Mouse (Mus musculus) neural tube, embryonic 13.5 days (tissue): Measurements from ENCODE around the gene Rgs9. TPM values are rescaled to one million over a fixed set of nuclear protein-coding genes. Genes with fewer than 3 reads are reported as not detected.

ENCODE experiments used
- ATAC-seq: fragments of 200-750 bp; cut with Nextera tagmentation; 2 replicates; pipeline ENCODE4 v1.8.0; 2017; ENCODE audit warnings: low read depth, mild to moderate bottlenecking, moderate TSS enrichment, moderate library complexity
- H3K27ac ChIP-seq: fragments of 300-500 bp; sonication (generic); replicated peaks from 2 replicates; pipeline ENCODE4 v1.5.1; 2015; ENCODE audit warnings: moderate library complexity, mild to moderate bottlenecking, inconsistent platforms
- H3K27me3 ChIP-seq: fragments of 300-500 bp; sonication (generic); 2 replicates; pipeline ENCODE4 v1.6.1; 2015; ENCODE audit warnings: mild to moderate bottlenecking, inconsistent platforms
- H3K36me3 ChIP-seq: fragments of 300-500 bp; sonication (generic); 2 replicates; pipeline ENCODE4 v1.6.1; 2015; ENCODE audit warnings: mild to moderate bottlenecking, inconsistent platforms
- H3K4me1 ChIP-seq: fragments of 300-500 bp; sonication (generic); replicated peaks from 2 replicates; pipeline ENCODE4 v1.6.1; 2015; ENCODE audit warnings: inconsistent platforms
- H3K4me2 ChIP-seq: fragments of 300-500 bp; sonication (generic); 2 replicates; pipeline ENCODE4 v1.6.1; 2015; ENCODE audit warnings: inconsistent platforms, mild to moderate bottlenecking, moderate library complexity
- H3K4me3 ChIP-seq: fragments of 300-500 bp; sonication (generic); 2 replicates; pipeline ENCODE4 v1.5.1; 2015; ENCODE audit warnings: mild to moderate bottlenecking, inconsistent platforms
- H3K9ac ChIP-seq: fragments of 300-500 bp; sonication (generic); 2 replicates; pipeline ENCODE4 v1.6.1; 2015; ENCODE audit warnings: moderate library complexity, mild to moderate bottlenecking, inconsistent platforms
- H3K9me3 ChIP-seq: fragments of 300-500 bp; sonication (generic); 2 replicates; pipeline ENCODE4 v1.6.1; 2016; ENCODE audit warnings: inconsistent platforms
- WGBS: fragments of 180-500 bp; shearing (Covaris S2); methylation state at CpG from one replicate; pipeline ENCODE4 v1.1.7; 2015; 5-methylcytosine and 5-hydroxymethylcytosine counted together
- polyA plus RNA-seq: library from polyadenylated mRNA; unstranded; fragments of >200 nt; fragmentation: Nextera tagmentation; extraction: Ambion mirVana; gene quantifications from 2 replicates; pipeline ENCODE4 v1.2.1, GENCODE M21; 2015

The Rgs9 gene
- polyA plus RNA-seq, 1 experiment from 2014 or later: 4.4 TPM

DNA sequence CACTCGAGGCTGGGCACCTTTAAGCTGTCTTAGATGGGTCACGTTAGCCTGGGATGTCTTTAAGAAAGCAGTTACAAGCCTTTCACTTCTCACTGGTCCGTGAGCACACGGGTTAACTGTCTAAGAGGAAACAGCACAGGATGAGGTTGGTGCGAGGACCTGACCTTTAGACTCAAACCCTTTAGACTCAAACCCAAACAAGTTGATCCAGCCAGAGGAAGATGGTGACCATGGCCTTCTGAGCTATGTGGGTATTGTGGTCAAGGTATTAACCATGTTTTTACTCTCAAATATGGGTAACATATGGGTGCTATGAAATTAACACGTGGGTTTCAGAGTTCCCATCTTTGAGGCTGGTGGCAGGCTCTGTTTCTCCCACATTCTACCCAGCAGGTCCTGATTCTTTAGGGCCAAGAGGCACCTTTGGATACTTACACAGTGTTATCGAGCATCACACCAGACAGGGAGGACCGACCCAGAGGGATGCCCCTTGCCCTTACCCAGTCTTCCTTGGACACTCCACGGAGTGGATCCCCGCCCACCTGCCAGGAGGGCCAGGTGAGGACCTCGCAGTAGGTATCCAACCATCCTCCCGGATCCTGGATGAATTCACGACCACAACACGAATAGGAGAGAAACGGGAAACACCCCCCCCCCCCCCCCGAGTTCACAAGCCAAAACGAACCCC, 32.9 kb upstream of the Rgs9 start:
- peaks cover 36% of the 10 kb centered on the region for H3K4me1 ChIP-seq
- no peak overlapping the region for H3K27ac ChIP-seq
- H3K27me3 ChIP-seq: no peaks in the 10 kb centered on the region
- peak overlapping the region; percentile 44 for H3K4me2 ChIP-seq
- 35% methylated on average over 17 of the region's 17 CpGs for WGBS
- peak; percentile 59 for ATAC-seq
- H3K4me3 ChIP-seq: no peak overlapping the region
- no peaks in the 10 kb centered on the region for H3K9me3 ChIP-seq
- H3K9ac ChIP-seq: no peak overlapping the region
- H3K36me3 ChIP-seq: no peaks in the 10 kb centered on the region

DNA sequence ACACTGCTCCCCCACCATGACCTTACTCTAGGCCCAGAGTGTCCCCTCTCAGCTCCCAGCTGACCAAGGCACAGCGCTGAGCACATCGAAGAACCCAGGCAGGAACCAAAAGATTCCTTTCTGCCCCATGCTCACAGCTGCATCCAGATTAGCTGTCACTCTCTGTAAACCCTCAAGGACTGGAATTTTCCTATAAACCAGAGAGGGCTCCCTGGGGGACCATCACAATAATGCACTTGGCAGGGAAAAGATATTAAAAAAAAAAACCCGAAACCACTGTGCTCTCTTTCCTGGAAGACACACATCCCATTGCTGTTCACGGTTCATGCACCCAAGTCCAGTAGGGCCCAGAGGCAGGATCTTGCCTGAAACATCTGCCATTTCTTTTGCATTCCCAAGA, 31.4 kb upstream of the Rgs9 start:
- Histone ChIP-seq H3K36me3 (no peaks in the 10 kb centered on the region), H3K4me1 (peaks cover 36% of the 10 kb centered on the region), H3K9ac (no peak overlapping the region), H3K4me3 (no peak overlapping the region), H3K9me3 (no peaks in the 10 kb centered on the region), H3K27me3 (no peaks in the 10 kb centered on the region; the same call in 1 of the 2 replicates), H3K4me2 (no peak overlapping the region), H3K27ac (no peak overlapping the region)
- WGBS: 43% methylated on average over 4 of the region's 4 CpGs
- no peak for ATAC-seq

DNA sequence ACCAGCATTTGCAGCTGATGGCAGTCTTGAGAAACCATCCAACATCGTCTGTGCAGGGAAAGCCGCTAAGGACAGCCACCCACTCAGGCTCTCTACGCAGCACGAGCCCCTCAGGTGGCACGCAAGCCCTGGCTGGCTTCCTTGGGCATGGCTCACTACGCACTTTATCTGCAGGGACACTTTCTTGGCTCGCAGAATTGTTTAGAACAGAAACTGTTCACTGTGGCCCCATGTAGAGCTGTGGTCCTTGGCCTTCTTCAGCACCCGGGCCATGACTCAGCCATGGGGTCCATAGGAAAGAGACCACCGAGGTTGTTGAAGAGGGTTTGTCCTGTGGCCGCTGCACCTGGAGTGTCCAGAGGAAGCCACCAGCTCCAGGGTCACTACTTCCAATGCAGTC, 30.0 kb upstream of the Rgs9 start:
- WGBS: 87% methylated on average over 10 of the region's 10 CpGs
- H3K27ac ChIP-seq: peak overlapping the region; percentile 71; the same call in 1 of the 2 replicates
- ATAC-seq: no peak
- no peak overlapping the region for H3K4me3 ChIP-seq
- H3K9ac ChIP-seq: no peak overlapping the region
- no peaks in the 10 kb centered on the region; the same call in 1 of the 2 replicates for H3K27me3 ChIP-seq
- H3K4me1 ChIP-seq: peaks cover 36% of the 10 kb centered on the region
- no peaks in the 10 kb centered on the region for H3K36me3 ChIP-seq
- no peaks in the 10 kb centered on the region for H3K9me3 ChIP-seq
- H3K4me2 ChIP-seq: no peak overlapping the region

DNA sequence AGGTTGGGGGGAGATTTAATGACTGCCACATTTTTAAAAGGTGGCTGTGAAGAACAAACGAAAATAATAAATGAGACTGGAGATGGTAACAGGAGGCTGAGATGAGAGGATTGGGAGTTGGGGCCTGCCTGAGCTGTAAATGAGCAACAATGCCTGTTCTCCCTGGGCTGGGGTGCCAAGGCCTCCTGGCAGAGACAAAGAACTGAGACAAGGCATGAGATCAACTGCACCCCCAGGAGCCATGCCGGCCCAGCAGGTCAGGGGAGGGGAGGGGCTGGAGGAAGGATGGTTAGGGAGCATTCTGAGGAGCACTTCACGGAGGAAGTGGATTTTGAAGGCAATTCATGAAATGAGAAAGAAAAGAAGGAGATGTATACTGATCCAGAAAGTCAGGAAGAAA, 29.5 kb upstream of the Rgs9 start:
- WGBS: 22% methylated on average over 3 of the region's 3 CpGs
- H3K27ac ChIP-seq: peak overlapping the region; percentile 71
- peaks cover 36% of the 10 kb centered on the region for H3K4me1 ChIP-seq
- no peaks in the 10 kb centered on the region for H3K36me3 ChIP-seq
- no peaks in the 10 kb centered on the region; the same call in 1 of the 2 replicates for H3K27me3 ChIP-seq
- H3K9me3 ChIP-seq: no peaks in the 10 kb centered on the region
- no peak overlapping the region for H3K9ac ChIP-seq
- no peak overlapping the region for H3K4me3 ChIP-seq
- ATAC-seq: no peak
- H3K4me2 ChIP-seq: no peak overlapping the region

DNA sequence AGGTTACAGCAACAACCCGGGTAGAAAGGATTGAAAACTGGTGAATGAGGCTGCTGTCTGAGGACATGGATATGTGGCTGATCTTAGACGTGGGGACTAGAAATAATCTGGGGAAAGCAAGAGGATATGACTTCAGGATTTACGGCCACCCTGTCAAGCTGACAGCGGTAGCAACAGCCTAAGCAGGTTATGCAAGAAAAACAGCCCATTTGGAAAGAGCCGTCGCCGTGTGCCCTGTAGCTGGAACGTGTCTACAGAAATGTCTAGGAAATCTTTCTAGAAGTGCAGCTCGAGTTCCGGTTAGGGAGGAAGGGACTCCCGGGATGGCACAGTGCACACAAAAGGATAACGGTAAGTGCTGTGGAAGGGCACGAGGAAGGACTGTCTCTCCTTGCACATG, 28.3 kb upstream of the Rgs9 start:
- 72% methylated on average over 13 of the region's 13 CpGs for WGBS
- Histone ChIP-seq H3K9me3 (no peaks in the 10 kb centered on the region), H3K9ac (no peak overlapping the region), H3K4me3 (no peak overlapping the region), H3K36me3 (no peaks in the 10 kb centered on the region), H3K27ac (peak overlapping the region; percentile 71; the same call in 1 of the 2 replicates), H3K4me2 (no peak overlapping the region), H3K27me3 (no peaks in the 10 kb centered on the region; the same call in 1 of the 2 replicates), H3K4me1 (peaks cover 29% of the 10 kb centered on the region)
- no peak for ATAC-seq

DNA sequence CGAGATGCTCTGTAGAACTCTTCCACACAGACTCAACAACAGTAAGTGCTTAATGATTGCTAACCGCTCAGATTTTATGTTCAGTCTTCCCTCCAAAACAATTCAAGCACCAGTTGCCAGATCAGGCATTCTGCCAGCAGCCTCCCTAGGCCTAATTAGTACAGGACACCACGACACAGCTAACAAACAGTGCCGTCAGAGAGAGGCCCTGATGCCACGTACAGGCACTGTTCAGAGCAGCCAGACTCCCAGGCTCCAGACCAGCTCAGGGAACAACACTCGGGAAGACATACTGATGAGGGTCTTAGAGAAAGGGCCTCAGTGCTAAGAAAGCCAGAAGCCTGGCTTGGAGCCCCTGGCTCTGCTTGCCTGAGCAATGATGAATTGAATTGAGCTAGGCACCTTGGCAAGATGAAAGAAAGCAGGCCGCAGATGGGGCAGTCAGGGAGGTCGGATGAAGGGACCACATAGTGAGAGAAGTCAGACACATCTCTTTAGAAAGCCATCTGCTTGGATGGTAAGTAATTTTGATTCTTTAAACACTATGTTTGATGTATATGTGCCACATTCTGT, 22.5 kb upstream of the Rgs9 start:
- Histone ChIP-seq H3K36me3 (no peaks in the 10 kb centered on the region), H3K9me3 (no peaks in the 10 kb centered on the region), H3K4me3 (no peak overlapping the region), H3K4me1 (peaks cover 8% of the 10 kb centered on the region), H3K27ac (peak overlapping the region; percentile 69), H3K4me2 (no peak overlapping the region), H3K9ac (no peak overlapping the region), H3K27me3 (peaks cover 9% of the 10 kb centered on the region)
- peak; percentile 87 for ATAC-seq
- WGBS: 34% methylated on average over 8 of the region's 8 CpGs

DNA sequence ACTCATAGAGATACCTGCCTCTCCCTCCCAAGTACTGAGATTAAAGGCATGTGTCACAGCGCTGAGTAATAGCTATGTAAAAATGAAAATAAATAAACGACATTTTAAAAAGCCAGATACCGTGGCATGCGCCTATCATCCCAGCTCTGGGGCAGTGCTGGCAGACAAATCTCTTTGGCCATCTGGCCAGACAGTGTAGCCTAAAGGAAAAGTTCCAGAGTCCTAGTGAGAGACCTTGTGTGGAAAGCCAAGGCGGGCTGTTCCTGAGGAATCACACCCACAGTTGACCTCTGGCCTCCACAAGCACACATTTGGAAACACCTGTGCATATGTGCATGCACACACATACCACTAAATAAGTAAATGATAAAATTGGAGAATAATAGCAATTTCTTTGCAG, 22.0 kb upstream of the Rgs9 start:
- 85% methylated on average over 5 of the region's 5 CpGs for WGBS
- H3K9me3 ChIP-seq: no peaks in the 10 kb centered on the region
- no peak overlapping the region for H3K4me2 ChIP-seq
- H3K27ac ChIP-seq: no peak overlapping the region
- H3K4me3 ChIP-seq: no peak overlapping the region
- peaks cover 14% of the 10 kb centered on the region for H3K27me3 ChIP-seq
- H3K9ac ChIP-seq: no peak overlapping the region
- peak; percentile 33; the same call in 1 of the 2 replicates for ATAC-seq
- H3K36me3 ChIP-seq: no peaks in the 10 kb centered on the region
- H3K4me1 ChIP-seq: peaks cover 8% of the 10 kb centered on the region

DNA sequence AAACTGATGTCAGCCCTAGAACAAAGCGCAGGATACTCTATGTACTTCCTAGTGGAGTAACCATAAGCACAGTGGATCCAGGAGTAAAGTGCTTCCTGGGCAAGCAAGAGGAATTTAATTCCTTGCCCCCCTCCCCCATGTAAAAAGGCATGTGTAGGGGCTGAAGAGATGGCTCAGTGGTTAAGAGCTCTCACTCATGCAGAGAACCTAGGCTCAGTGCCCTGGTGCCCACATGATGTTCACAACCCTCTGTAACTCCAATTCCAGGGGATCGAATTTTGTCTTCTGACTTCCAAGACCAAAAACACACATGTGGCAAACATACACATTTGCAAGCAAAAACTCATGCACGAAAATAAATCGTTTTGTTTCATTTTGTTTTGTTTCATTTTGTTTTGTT, 21.5 kb upstream of the Rgs9 start:
- no peaks in the 10 kb centered on the region for H3K36me3 ChIP-seq
- no peak overlapping the region for H3K9ac ChIP-seq
- H3K4me3 ChIP-seq: no peak overlapping the region
- no peak for ATAC-seq
- no peaks in the 10 kb centered on the region for H3K9me3 ChIP-seq
- H3K27me3 ChIP-seq: peaks cover 16% of the 10 kb centered on the region
- WGBS: 92% methylated on average over 4 of the region's 4 CpGs
- no peak overlapping the region for H3K27ac ChIP-seq
- no peak overlapping the region for H3K4me2 ChIP-seq
- peaks cover 8% of the 10 kb centered on the region for H3K4me1 ChIP-seq

DNA sequence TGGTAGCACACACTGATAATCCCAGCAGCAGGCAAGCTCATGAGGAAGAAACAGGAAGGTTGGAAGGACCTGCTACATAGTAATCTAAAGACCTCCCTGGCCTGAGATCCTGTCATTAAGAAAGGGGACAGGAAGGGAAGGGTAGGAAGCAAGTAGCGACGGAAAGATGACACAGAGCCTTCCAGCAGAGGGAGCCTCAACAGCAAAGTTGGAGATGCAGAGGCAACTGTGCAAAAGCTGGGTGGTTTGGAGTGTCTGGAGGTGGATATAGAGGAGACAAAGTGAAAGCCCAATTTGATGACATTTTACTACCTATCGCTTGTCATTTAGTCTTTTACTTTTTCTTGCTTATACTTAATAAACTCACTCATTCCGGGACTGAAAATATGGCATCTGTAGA, 19.0 kb upstream of the Rgs9 start:
- 45% methylated on average over 4 of the region's 4 CpGs for WGBS
- Histone ChIP-seq H3K27ac (no peak overlapping the region), H3K36me3 (no peaks in the 10 kb centered on the region), H3K27me3 (peaks cover 26% of the 10 kb centered on the region), H3K4me3 (no peak overlapping the region), H3K9ac (no peak overlapping the region), H3K4me2 (no peak overlapping the region), H3K4me1 (peaks cover 12% of the 10 kb centered on the region), H3K9me3 (no peaks in the 10 kb centered on the region)
- no peak for ATAC-seq

DNA sequence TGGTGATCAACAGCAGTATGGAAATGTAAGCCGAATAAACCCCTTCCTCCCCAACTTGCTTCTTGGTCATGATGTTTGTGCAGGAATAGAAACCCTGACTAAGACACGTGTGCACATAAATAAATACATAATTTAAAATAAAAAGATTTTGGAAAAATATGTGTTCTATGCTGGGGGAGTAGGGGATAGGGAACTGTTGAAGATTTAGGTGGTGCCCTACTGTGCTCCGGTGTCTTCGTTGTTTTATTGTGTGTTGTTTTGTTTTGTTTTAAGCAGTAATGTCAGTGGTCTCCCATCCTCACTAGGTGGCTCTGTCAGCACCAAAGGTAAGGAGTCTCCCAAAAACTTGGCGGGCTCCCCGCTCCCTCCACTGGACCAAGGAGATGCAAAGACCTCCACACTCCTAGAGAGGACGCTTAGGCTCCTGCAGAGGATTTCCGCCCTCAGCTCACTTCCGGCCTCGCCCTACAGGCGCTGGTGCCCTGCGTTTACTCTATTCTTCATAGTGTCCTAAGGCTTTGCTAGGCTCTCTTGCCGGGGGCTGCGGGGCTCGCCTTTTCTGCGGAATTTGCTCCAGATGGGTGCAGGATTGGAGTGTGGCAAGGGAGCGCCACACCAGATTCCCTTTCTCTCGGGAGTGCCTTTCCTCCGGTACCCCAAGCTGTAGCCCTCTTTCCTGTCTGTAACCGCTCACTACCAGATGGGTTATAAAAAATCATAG, 14.1 kb upstream of the Rgs9 start:
- Histone ChIP-seq H3K4me1 (peaks cover 4% of the 10 kb centered on the region; the same call in 1 of the 2 replicates), H3K4me2 (peak overlapping the region; percentile 63), H3K36me3 (no peaks in the 10 kb centered on the region), H3K4me3 (peak overlapping the region; percentile 46), H3K27me3 (peaks cover 26% of the 10 kb centered on the region), H3K9ac (peak overlapping the region; percentile 76), H3K27ac (peak overlapping the region; percentile 67), H3K9me3 (no peaks in the 10 kb centered on the region)
- peak; percentile 96 for ATAC-seq
- WGBS: 15% methylated on average over 20 of the region's 20 CpGs

DNA sequence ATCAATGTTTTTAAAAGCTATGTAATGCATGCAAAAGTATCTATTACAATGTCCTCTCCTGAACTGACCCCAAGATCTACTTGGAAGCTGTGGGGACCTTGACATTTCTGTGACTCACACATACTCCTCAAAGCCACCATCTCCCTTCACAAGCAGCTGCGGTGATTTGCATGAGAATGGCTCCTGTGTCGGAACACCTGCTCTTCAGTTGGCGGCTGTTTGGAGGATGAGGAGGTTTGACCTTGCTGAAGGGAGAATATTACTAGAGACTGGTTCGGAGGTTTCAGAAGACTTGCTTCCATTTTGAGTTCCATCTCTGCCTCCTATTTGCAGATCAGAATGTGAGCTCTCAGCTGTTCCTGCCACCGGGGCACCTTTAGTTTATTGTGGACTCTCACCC, 7.8 kb upstream of the Rgs9 start:
- Histone ChIP-seq H3K4me3 (no peak overlapping the region), H3K36me3 (no peaks in the 10 kb centered on the region), H3K9me3 (peaks cover 5% of the 10 kb centered on the region), H3K27ac (no peak overlapping the region), H3K9ac (no peak overlapping the region), H3K27me3 (no peaks in the 10 kb centered on the region; the same call in 1 of the 2 replicates), H3K4me1 (no peaks in the 10 kb centered on the region), H3K4me2 (no peak overlapping the region)
- ATAC-seq: no peak
- WGBS: 60% methylated on average over 5 of the region's 5 CpGs

DNA sequence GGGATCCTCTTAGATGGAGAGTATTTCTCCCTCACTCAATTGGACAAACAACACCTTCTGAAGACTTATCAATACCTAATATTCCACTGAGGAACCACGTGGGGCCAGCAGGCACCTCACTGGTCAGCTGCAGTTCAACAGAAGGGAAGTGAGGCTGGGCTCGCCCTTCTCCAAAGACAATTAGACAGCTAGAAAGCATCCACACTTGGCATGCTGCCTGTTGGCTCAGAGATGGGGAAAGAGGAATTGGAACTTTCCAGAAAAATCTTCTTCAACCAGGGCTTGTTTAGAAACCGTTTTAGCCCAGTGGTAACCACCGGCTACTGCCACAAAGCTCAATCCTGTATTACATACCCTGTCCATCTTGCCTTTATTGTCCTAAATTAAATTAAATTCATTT, 4.4 kb upstream of the Rgs9 start:
- Histone ChIP-seq H3K4me1 (peaks cover 5% of the 10 kb centered on the region), H3K27me3 (no peaks in the 10 kb centered on the region; the same call in 1 of the 2 replicates), H3K9ac (no peak overlapping the region), H3K27ac (no peak overlapping the region), H3K36me3 (no peaks in the 10 kb centered on the region), H3K4me3 (no peak overlapping the region), H3K9me3 (peaks cover 5% of the 10 kb centered on the region), H3K4me2 (no peak overlapping the region)
- 77% methylated on average over 4 of the region's 4 CpGs for WGBS
- ATAC-seq: no peak
